Mouse (Mus musculus): ENCODE measurements around the gene Cdh13. TPM values are rescaled to one million over a fixed set of nuclear protein-coding genes. Genes with fewer than 3 reads are reported as not detected.

The Cdh13 gene
- polyA plus RNA-seq, 2 experiments, result 9.3 to 25.2 TPM

DNA sequence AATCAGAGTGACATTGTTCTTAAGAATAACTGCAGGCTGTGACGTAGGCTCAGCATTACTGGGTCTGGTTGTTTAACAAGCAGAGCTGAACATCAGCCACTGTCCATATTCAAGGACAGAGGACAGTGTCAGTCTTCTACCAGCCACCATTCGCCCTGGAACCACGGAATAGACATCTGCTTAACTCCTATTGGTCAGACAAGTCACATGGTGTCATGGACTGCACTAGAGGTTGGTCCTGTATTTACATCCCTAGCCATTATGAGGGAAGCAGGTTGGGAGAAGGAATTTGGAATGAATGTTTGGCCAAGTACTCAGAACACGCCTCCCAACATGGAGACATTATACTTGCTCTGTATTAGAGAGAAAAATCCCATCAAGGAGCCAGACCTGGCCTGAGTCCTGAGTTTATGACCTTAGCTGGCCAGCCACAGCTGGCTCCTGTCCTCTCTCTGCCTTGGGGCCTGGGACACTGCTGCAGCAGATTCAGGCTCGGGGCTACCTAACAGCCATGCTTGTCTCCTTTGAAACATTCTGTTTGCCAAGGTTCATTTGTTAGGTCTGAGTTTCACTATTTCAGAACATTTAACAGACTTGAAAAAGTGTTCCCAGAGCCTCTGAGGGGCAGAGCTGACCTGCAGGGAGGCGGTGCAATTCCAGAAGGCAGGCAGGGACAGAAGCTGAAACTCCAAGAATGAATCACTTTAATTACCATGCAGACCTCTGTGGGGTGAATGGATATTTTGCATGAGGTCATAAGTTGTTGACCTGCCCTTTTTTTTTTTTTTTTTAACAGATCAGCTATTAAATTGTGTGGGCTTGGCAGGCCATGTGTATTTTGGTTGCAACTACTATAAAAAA is 282.6 kb downstream of the Cdh13 start:
- no peak overlapping the region for H3K4me3 ChIP-seq (replicated peaks; ENCODE audit: low read length)
- ATAC-seq (ENCODE audit: low FRiP score, low read depth), result no peak
- 63% methylated on average over 6 of the region's 6 CpGs for WGBS
- no peak for TF ChIP-seq POLR2A (IDR thresholded peaks at IDR 0.05; ENCODE audit: borderline replicate concordance, extremely low read depth, insufficient read depth, insufficient read length)
- H3K27ac ChIP-seq (replicated peaks; ENCODE audit: low read depth, low read length), result no peak overlapping the region
- no peaks in the 10 kb centered on the region for H3K9me3 ChIP-seq (ENCODE audit: control insufficient read depth, low read length)
- DNase-seq (ENCODE audit: low spot score), result no peak
- no peaks in the 10 kb centered on the region for H3K4me1 ChIP-seq (ENCODE audit: control insufficient read depth, insufficient read depth, low read length)
- no peaks in the 10 kb centered on the region for H3K36me3 ChIP-seq (ENCODE audit: control insufficient read depth, insufficient read depth, low read length)
- H3K9ac ChIP-seq (ENCODE audit: low read depth, low read length, severe bottlenecking), result no peak overlapping the region
- no peaks in the 10 kb centered on the region for H3K27me3 ChIP-seq (ENCODE audit: control insufficient read depth, insufficient read depth, low read length)
- no peak overlapping the region for H3K4me2 ChIP-seq (replicated peaks; ENCODE audit: low read depth, low read length, severe bottlenecking)

DNA sequence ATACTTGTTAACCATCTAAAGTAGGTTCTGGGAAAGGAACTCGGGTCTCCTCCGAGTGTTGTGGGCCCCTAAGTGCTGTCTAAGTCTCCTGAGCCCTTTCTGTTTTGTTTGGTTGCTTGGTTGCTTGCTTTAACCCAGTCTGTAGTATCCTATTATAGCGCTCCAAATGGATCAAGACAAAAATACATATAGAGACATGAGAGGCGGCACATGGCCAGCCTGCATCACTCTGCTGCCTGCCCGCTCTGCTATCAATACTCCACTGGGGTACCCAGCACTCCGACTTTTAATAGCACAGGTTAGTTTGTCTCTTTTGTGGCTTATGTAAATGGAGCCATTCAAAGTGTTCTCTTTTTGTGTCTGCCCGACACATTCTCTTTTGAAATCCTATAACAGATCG is 285.8 kb downstream of the Cdh13 start:
- H3K4me3 ChIP-seq (replicated peaks; ENCODE audit: low read length), result no peak overlapping the region
- no peaks in the 10 kb centered on the region for H3K4me1 ChIP-seq (ENCODE audit: control insufficient read depth, insufficient read depth, low read length)
- H3K4me2 ChIP-seq (replicated peaks; ENCODE audit: low read depth, low read length, severe bottlenecking), result no peak overlapping the region
- H3K27ac ChIP-seq (replicated peaks; ENCODE audit: low read depth, low read length), result no peak overlapping the region
- H3K27me3 ChIP-seq (ENCODE audit: control insufficient read depth, insufficient read depth, low read length), result no peaks in the 10 kb centered on the region
- DNase-seq (ENCODE audit: low spot score), result no peak
- H3K9ac ChIP-seq (ENCODE audit: low read depth, low read length, severe bottlenecking), result no peak overlapping the region
- WGBS, result 84% methylated on average over 8 of the region's 8 CpGs
- no peaks in the 10 kb centered on the region for H3K9me3 ChIP-seq (ENCODE audit: control insufficient read depth, low read length)
- no peak for ATAC-seq (ENCODE audit: low FRiP score, low read depth)
- no peak for TF ChIP-seq POLR2A (IDR thresholded peaks at IDR 0.05; ENCODE audit: borderline replicate concordance, extremely low read depth, insufficient read depth, insufficient read length)
- no peaks in the 10 kb centered on the region for H3K36me3 ChIP-seq (ENCODE audit: control insufficient read depth, insufficient read depth, low read length)

DNA sequence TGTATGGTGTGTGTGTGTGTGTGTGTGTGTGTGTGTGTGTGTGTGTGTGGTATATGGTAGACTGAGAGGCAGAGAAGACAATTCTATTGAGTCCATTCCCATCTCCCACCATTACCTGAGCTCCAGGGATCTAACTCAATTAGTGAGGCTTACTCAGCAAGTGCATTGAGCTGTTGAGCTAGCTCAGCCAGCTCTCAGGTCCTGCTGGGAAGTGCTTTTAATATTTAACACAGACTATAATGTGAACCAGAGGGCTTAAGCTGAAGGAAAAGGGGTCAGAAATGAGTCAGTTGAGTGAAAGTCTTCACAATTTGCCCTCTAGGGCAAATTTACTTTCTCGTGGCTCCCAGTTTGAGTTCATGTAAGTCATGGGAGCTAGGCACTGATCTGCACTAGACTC is 297.7 kb downstream of the Cdh13 start:
- Histone ChIP-seq H3K36me3 (ENCODE audit: control insufficient read depth, insufficient read depth, low read length) (no peaks in the 10 kb centered on the region), H3K9me3 (ENCODE audit: control insufficient read depth, low read length) (no peaks in the 10 kb centered on the region), H3K27me3 (ENCODE audit: control insufficient read depth, insufficient read depth, low read length) (no peaks in the 10 kb centered on the region), H3K9ac (ENCODE audit: low read depth, low read length, severe bottlenecking) (no peak overlapping the region), H3K4me2 (replicated peaks; ENCODE audit: low read depth, low read length, severe bottlenecking) (no peak overlapping the region), H3K4me1 (ENCODE audit: control insufficient read depth, insufficient read depth, low read length) (no peaks in the 10 kb centered on the region), H3K27ac (replicated peaks; ENCODE audit: low read depth, low read length) (no peak overlapping the region), H3K4me3 (replicated peaks; ENCODE audit: low read length) (no peak overlapping the region)
- DNase-seq (ENCODE audit: low spot score) (no peak), ATAC-seq (ENCODE audit: low FRiP score, low read depth) (no peak)
- TF ChIP-seq POLR2A (IDR thresholded peaks at IDR 0.05; ENCODE audit: borderline replicate concordance, extremely low read depth, insufficient read depth, insufficient read length), result no peak
- WGBS, result 53% methylated on average over 1 of the region's 1 CpGs

DNA sequence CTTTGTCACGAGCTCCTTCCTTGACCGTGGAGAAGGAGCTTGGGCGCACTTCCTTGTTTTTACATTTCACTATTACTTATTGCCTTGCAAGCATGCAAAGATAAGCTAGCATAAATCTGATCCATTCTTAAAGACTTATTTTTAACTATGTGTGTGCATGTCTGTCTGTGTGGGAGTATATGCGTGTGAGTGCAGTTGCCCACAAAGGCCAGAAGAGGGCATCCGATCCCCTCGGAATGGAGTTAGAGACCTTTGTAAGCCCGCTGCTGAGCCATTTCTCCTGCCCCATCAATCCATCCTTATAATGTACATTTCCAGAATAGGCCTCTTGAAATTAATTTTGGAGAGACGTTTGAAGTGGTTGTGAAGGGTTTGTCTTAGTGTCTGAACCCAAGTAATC is 298.7 kb downstream of the Cdh13 start:
- TF ChIP-seq POLR2A (IDR thresholded peaks at IDR 0.05; ENCODE audit: borderline replicate concordance, extremely low read depth, insufficient read depth, insufficient read length), result no peak
- H3K36me3 ChIP-seq (ENCODE audit: control insufficient read depth, insufficient read depth, low read length), result no peaks in the 10 kb centered on the region
- no peaks in the 10 kb centered on the region for H3K27me3 ChIP-seq (ENCODE audit: control insufficient read depth, insufficient read depth, low read length)
- H3K9ac ChIP-seq (ENCODE audit: low read depth, low read length, severe bottlenecking), result no peak overlapping the region
- no peak for ATAC-seq (ENCODE audit: low FRiP score, low read depth)
- no peak overlapping the region for H3K4me2 ChIP-seq (replicated peaks; ENCODE audit: low read depth, low read length, severe bottlenecking)
- H3K4me1 ChIP-seq (ENCODE audit: control insufficient read depth, insufficient read depth, low read length), result no peaks in the 10 kb centered on the region
- no peaks in the 10 kb centered on the region for H3K9me3 ChIP-seq (ENCODE audit: control insufficient read depth, low read length)
- no peak for DNase-seq (ENCODE audit: low spot score)
- no peak overlapping the region for H3K4me3 ChIP-seq (replicated peaks; ENCODE audit: low read length)
- 97% methylated on average over 8 of the region's 8 CpGs for WGBS
- H3K27ac ChIP-seq (replicated peaks; ENCODE audit: low read depth, low read length), result no peak overlapping the region

DNA sequence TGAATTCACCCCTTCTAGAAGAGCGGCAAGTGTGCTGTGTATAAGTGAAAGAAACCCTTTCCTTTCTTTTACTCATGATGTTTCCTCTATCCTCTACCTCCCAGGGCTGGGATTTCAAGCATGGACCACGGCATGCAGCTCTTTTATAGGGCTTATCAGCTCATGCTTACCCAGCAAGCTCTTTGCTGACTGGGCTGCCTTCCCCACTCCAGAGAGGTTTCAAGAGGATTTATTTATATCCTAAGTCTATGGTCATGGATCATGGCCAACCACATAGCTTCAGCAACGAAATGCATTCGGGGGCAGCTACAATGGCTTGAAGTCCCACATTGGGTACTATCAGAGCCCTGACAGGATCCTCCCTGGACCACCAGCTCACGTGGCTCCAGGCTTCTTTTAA is 304.4 kb downstream of the Cdh13 start:
- no peak overlapping the region for H3K4me2 ChIP-seq (replicated peaks; ENCODE audit: low read depth, low read length, severe bottlenecking)
- no peaks in the 10 kb centered on the region for H3K36me3 ChIP-seq (ENCODE audit: control insufficient read depth, insufficient read depth, low read length)
- no peak overlapping the region for H3K4me3 ChIP-seq (replicated peaks; ENCODE audit: low read length)
- H3K27me3 ChIP-seq (ENCODE audit: control insufficient read depth, insufficient read depth, low read length), result no peaks in the 10 kb centered on the region
- 78% methylated on average over 5 of the region's 5 CpGs for WGBS
- no peak overlapping the region for H3K27ac ChIP-seq (replicated peaks; ENCODE audit: low read depth, low read length)
- no peak overlapping the region for H3K9ac ChIP-seq (ENCODE audit: low read depth, low read length, severe bottlenecking)
- H3K9me3 ChIP-seq (ENCODE audit: control insufficient read depth, low read length), result no peaks in the 10 kb centered on the region
- no peaks in the 10 kb centered on the region for H3K4me1 ChIP-seq (ENCODE audit: control insufficient read depth, insufficient read depth, low read length)
- TF ChIP-seq POLR2A (IDR thresholded peaks at IDR 0.05; ENCODE audit: borderline replicate concordance, extremely low read depth, insufficient read depth, insufficient read length), result no peak
- ATAC-seq (ENCODE audit: low FRiP score, low read depth), result no peak
- no peak for DNase-seq (ENCODE audit: low spot score)

All from limb, embryonic 14.5 days (tissue).